ENCODE assay signal across 8 mouse cellular contexts in genomic region chr6:41604401-41605050, GRCm38 (mm10). TPM values are rescaled to one million over a fixed set of nuclear protein-coding genes. Genes with fewer than 3 reads are reported as not detected.
DNase-seq lines count a peak whose midpoint lies in the region; ATAC-seq and TF ChIP-seq lines count a peak whose summit lies in the region.

No protein-coding gene starts in this region.

- peak overlapping the region; percentile 67 for H3K9ac ChIP-seq in ES-E14 (ENCODE audit: insufficient read depth, low read depth, low read length, poor library complexity, severe bottlenecking)
- peak overlapping the region; percentile 88 for H3K9ac ChIP-seq in embryonic facial prominence, embryonic 11.5 days (replicated peaks; ENCODE audit: low read length)
- H3K9ac ChIP-seq in hindbrain, embryonic 12.5 days: peak overlapping the region; percentile 89
- H3K9ac ChIP-seq in limb, embryonic 11.5 days (ENCODE audit: low read length): peak overlapping the region; percentile 78
- H3K9ac ChIP-seq in midbrain, embryonic 11.5 days (ENCODE audit: low read length): peak overlapping the region; percentile 72
- H3K9ac ChIP-seq in stomach, embryonic 16.5 days (ENCODE audit: low read length): peak overlapping the region; percentile 86

- H3K4me1 ChIP-seq in ES-E14 (ENCODE audit: control insufficient read depth in 2 of 2, insufficient read depth in 2 of 2, low read length in 2 of 2, poor library complexity in 1 of 2): peaks cover 0 to 5% of the 10 kb centered on the region in 2 experiments; a peak in 1 of 4 replicates
- no peaks in the 10 kb centered on the region for H3K4me1 ChIP-seq in embryonic facial prominence, embryonic 11.5 days (ENCODE audit: control insufficient read depth, insufficient read depth, low read length)
- peaks cover 14% of the 10 kb centered on the region for H3K4me1 ChIP-seq in hindbrain, embryonic 12.5 days
- peaks cover 6% of the 10 kb centered on the region; the same call in 1 of the 2 replicates for H3K4me1 ChIP-seq in limb, embryonic 11.5 days (ENCODE audit: control insufficient read depth, insufficient read depth, low read length)
- H3K4me1 ChIP-seq in midbrain, embryonic 11.5 days (ENCODE audit: control insufficient read depth, insufficient read depth, low read length): peaks cover 9% of the 10 kb centered on the region; the same call in 1 of the 2 replicates
- H3K4me1 ChIP-seq in stomach, embryonic 16.5 days (ENCODE audit: control insufficient read depth, insufficient read depth, low read length): 0 out of 2 replicates have a peak, but pooled peaks cover 3% of the 10 kb centered on the region

- H3K27me3 ChIP-seq in embryonic facial prominence, embryonic 11.5 days (ENCODE audit: control insufficient read depth, insufficient read depth, low read length): no peaks in the 10 kb centered on the region
- H3K27me3 ChIP-seq in hindbrain, embryonic 12.5 days: no peaks in the 10 kb centered on the region
- no peaks in the 10 kb centered on the region for H3K27me3 ChIP-seq in limb, embryonic 11.5 days (ENCODE audit: control insufficient read depth, insufficient read depth, low read length)
- no peaks in the 10 kb centered on the region for H3K27me3 ChIP-seq in midbrain, embryonic 11.5 days (ENCODE audit: control insufficient read depth, insufficient read depth, low read length)
- no peaks in the 10 kb centered on the region for H3K27me3 ChIP-seq in stomach, embryonic 16.5 days (ENCODE audit: control insufficient read depth, insufficient read depth, low read length)

- H3K9me3 ChIP-seq in ES-E14 (ENCODE audit: control insufficient read depth, insufficient read depth, low read depth, low read length): no peaks in the 10 kb centered on the region
- H3K9me3 ChIP-seq in embryonic facial prominence, embryonic 11.5 days (replicated peaks; ENCODE audit: control insufficient read depth, low read length): no peaks in the 10 kb centered on the region
- H3K9me3 ChIP-seq in hindbrain, embryonic 12.5 days (replicated peaks): no peaks in the 10 kb centered on the region
- no peaks in the 10 kb centered on the region for H3K9me3 ChIP-seq in limb, embryonic 11.5 days (ENCODE audit: control insufficient read depth, low read length)
- no peaks in the 10 kb centered on the region for H3K9me3 ChIP-seq in midbrain, embryonic 11.5 days (ENCODE audit: control insufficient read depth, low read length)
- H3K9me3 ChIP-seq in stomach, embryonic 16.5 days (replicated peaks; ENCODE audit: control insufficient read depth, low read length): no peaks in the 10 kb centered on the region

- peak overlapping the region; percentile 72 to 82 for H3K4me3 ChIP-seq in ES-E14 (ENCODE audit: insufficient read depth in 1 of 2, low read depth in 1 of 2, low read length in 2 of 2, poor library complexity in 1 of 2, severe bottlenecking in 1 of 2)
- H3K4me3 ChIP-seq in embryonic facial prominence, embryonic 11.5 days (ENCODE audit: low read depth, low read length): peak overlapping the region; percentile 61
- peak overlapping the region; percentile 74 for H3K4me3 ChIP-seq in hindbrain, embryonic 12.5 days
- peak overlapping the region; percentile 60 for H3K4me3 ChIP-seq in limb, embryonic 11.5 days (ENCODE audit: low read depth, low read length)
- H3K4me3 ChIP-seq in midbrain, embryonic 11.5 days (ENCODE audit: low read depth, low read length): peak overlapping the region; percentile 65
- peak overlapping the region; percentile 83 for H3K4me3 ChIP-seq in stomach, embryonic 16.5 days (replicated peaks; ENCODE audit: low read length)

- peak; percentile 61 for ATAC-seq in embryonic facial prominence, embryonic 11.5 days (replicated peaks; ENCODE audit: insufficient number of reproducible peaks, low FRiP score, low TSS enrichment, low read depth)
- peak; percentile 74 for ATAC-seq in hindbrain, embryonic 12.5 days (ENCODE audit: low FRiP score)
- ATAC-seq in limb, embryonic 11.5 days (ENCODE audit: insufficient number of reproducible peaks, low FRiP score, low TSS enrichment, low read depth): peak; percentile 63
- peak; percentile 70 for ATAC-seq in midbrain, embryonic 11.5 days (ENCODE audit: low FRiP score)
- ATAC-seq in stomach, embryonic 16.5 days (ENCODE audit: insufficient read depth, low FRiP score): peak; percentile 51

- H3K27ac ChIP-seq in ES-E14 (ENCODE audit: insufficient read depth, low read depth, low read length, poor library complexity, severe bottlenecking): no peak overlapping the region
- H3K27ac ChIP-seq in embryonic facial prominence, embryonic 11.5 days (replicated peaks; ENCODE audit: low read depth, low read length): peak overlapping the region; percentile 81
- peak overlapping the region; percentile 92 for H3K27ac ChIP-seq in hindbrain, embryonic 12.5 days
- peak overlapping the region; percentile 87 for H3K27ac ChIP-seq in limb, embryonic 11.5 days (replicated peaks; ENCODE audit: low read depth, low read length)
- H3K27ac ChIP-seq in midbrain, embryonic 11.5 days (ENCODE audit: low read depth, low read length): peak overlapping the region; percentile 68; the same call in 1 of the 2 replicates
- H3K27ac ChIP-seq in stomach, embryonic 16.5 days (ENCODE audit: low read length): peak overlapping the region; percentile 85

- WGBS in embryonic facial prominence, embryonic 11.5 days: under 1% methylated on average over 23 of the region's 23 CpGs
- under 1% methylated on average over 23 of the region's 23 CpGs for WGBS in hindbrain, embryonic 12.5 days
- WGBS in limb, embryonic 11.5 days: under 1% methylated on average over 23 of the region's 23 CpGs
- WGBS in midbrain, embryonic 11.5 days: under 1% methylated on average over 23 of the region's 23 CpGs
- WGBS in stomach, embryonic 16.5 days: under 1% methylated on average over 23 of the region's 23 CpGs

- peak overlapping the region; percentile 87 for H3K4me2 ChIP-seq in embryonic facial prominence, embryonic 11.5 days (ENCODE audit: low read depth, low read length)
- peak overlapping the region; percentile 88 for H3K4me2 ChIP-seq in hindbrain, embryonic 12.5 days (replicated peaks)
- H3K4me2 ChIP-seq in limb, embryonic 11.5 days (ENCODE audit: low read depth, severe bottlenecking): peak overlapping the region; percentile 80
- peak overlapping the region; percentile 88 for H3K4me2 ChIP-seq in midbrain, embryonic 11.5 days
- peak overlapping the region; percentile 98 for H3K4me2 ChIP-seq in stomach, embryonic 16.5 days (ENCODE audit: low read depth, low read length)

- peak; percentile 58 for DNase-seq in adrenal gland, adult 2 months
- DNase-seq in adrenal gland, postnatal 4 days (ENCODE audit: low spot score in 2 of 2): no peak
- peak; percentile 47 for DNase-seq in ES-E14 (ENCODE audit: low read depth, low spot score)
- peak; percentile 86 for DNase-seq in embryonic facial prominence, embryonic 11.5 days (ENCODE audit: low spot score)
- peak; percentile 81 for DNase-seq in limb, embryonic 11.5 days (ENCODE audit: low spot score)
- DNase-seq in midbrain, embryonic 11.5 days (ENCODE audit: low spot score, missing footprints): peak; percentile 98

- H3K36me3 ChIP-seq in ES-E14 (ENCODE audit: control insufficient read depth, insufficient read depth, low read length, poor library complexity, severe bottlenecking): no peaks in the 10 kb centered on the region
- H3K36me3 ChIP-seq in embryonic facial prominence, embryonic 11.5 days (replicated peaks; ENCODE audit: control insufficient read depth, insufficient read depth, low read depth, low read length): no peaks in the 10 kb centered on the region
- H3K36me3 ChIP-seq in hindbrain, embryonic 12.5 days: no peaks in the 10 kb centered on the region
- no peaks in the 10 kb centered on the region for H3K36me3 ChIP-seq in limb, embryonic 11.5 days (ENCODE audit: control insufficient read depth, insufficient read depth, low read length)
- H3K36me3 ChIP-seq in midbrain, embryonic 11.5 days (ENCODE audit: control insufficient read depth, insufficient read depth, low read length): no peaks in the 10 kb centered on the region
- H3K36me3 ChIP-seq in stomach, embryonic 16.5 days (ENCODE audit: control insufficient read depth, insufficient read depth, low read length): no peaks in the 10 kb centered on the region

- in situ Hi-C loops in ES-E14 (cut with MboI; ENCODE audit: low sequenced_read_pairs in 2 of 2, unreplicated experiment in 2 of 2): no loop called here

TF ChIP-seq in ES-E14, 5 proteins besides CTCF, POLR2A, EP300 and RAD21:
- TF ChIP-seq ZNF384 (IDR thresholded peaks at IDR 0.05; ENCODE audit: low read depth, low read length) (peak; percentile 70), ZC3H11A (IDR thresholded peaks at IDR 0.05; ENCODE audit: borderline replicate concordance, low read depth, low read length) (peak; percentile 50; the same call in 1 of the 2 replicates), MAFK (IDR thresholded peaks at IDR 0.05; ENCODE audit: insufficient read depth, low read depth, low read length) (no peak)

RNA-seq across cellular contexts. Expression of gene Ephb6, which starts 0.8 kb away (rescaled TPM):
- 10 to 100 TPM in 1 of 2 experiments, 1 to 10 TPM in 1; 7.6 to 12.1 TPM for total RNA-seq in adrenal gland, adult 2 months (2021)
- 21.1 and 26.7 TPM in 2 replicates for polyA plus RNA-seq in adrenal gland, adult 2 months (2012; rRNA removed)
- total RNA-seq in adrenal gland, postnatal 4 days (2021): 10 to 100 TPM; 27.5 to 28.7 TPM
- 5.4 and 5.8 TPM in 2 replicates for total RNA-seq in ES-E14 (2012; rRNA removed)
- polyA plus RNA-seq in embryonic facial prominence, embryonic 11.5 days (2014; fragmentation: Nextera tagmentation; extraction: Ambion mirVana): 10.0 and 11.7 TPM in 2 replicates
- 25.8 and 28.1 TPM in 2 replicates for polyA plus RNA-seq in hindbrain, embryonic 12.5 days (2016; fragmentation: Nextera tagmentation; extraction: Ambion mirVana)
- polyA plus RNA-seq in limb, embryonic 11.5 days (2014; fragmentation: Nextera tagmentation; extraction: Ambion mirVana): 14.8 and 14.9 TPM in 2 replicates
- 9.9 and 10.7 TPM in 2 replicates for polyA plus RNA-seq in midbrain, embryonic 11.5 days (2014; fragmentation: Nextera tagmentation; extraction: Ambion mirVana)
- polyA plus RNA-seq in stomach, embryonic 16.5 days (2015; fragmentation: Nextera tagmentation; extraction: Ambion mirVana): 11.0 and 11.7 TPM in 2 replicates

RNA-seq across cellular contexts. Expression of gene Trpv6, which starts 31.7 kb away (rescaled TPM):
- total RNA-seq in adrenal gland, adult 2 months (2021): not detected
- polyA plus RNA-seq in adrenal gland, adult 2 months (2012; rRNA removed): not detected in 2 replicates
- total RNA-seq in adrenal gland, postnatal 4 days (2021): 1 to 10 TPM in 1 of 2 experiments, not detected in 1; 1.4 TPM
- 0.18 TPM in 1 of 2 replicates, not detected in the other for total RNA-seq in ES-E14 (2012; rRNA removed)
- 0.26 and 0.56 TPM in 2 replicates for polyA plus RNA-seq in embryonic facial prominence, embryonic 11.5 days (2014; fragmentation: Nextera tagmentation; extraction: Ambion mirVana)
- 0.62 and 1.1 TPM in 2 replicates for polyA plus RNA-seq in hindbrain, embryonic 12.5 days (2016; fragmentation: Nextera tagmentation; extraction: Ambion mirVana)
- polyA plus RNA-seq in limb, embryonic 11.5 days (2014; fragmentation: Nextera tagmentation; extraction: Ambion mirVana): 0.27 and 0.40 TPM in 2 replicates
- polyA plus RNA-seq in midbrain, embryonic 11.5 days (2014; fragmentation: Nextera tagmentation; extraction: Ambion mirVana): 0.26 and 0.27 TPM in 2 replicates
- polyA plus RNA-seq in stomach, embryonic 16.5 days (2015; fragmentation: Nextera tagmentation; extraction: Ambion mirVana): 10.0 and 10.9 TPM in 2 replicates

Comparison
In these comparisons a context has a peak if more than half of its experiments do, and no peak if none do; other contexts are left out.
1. DNase-seq: peak in adrenal gland, adult 2 months (single experiment), ES-E14 (single experiment), embryonic facial prominence, embryonic 11.5 days (single experiment), limb, embryonic 11.5 days (single experiment) and midbrain, embryonic 11.5 days (single experiment); none in adrenal gland, postnatal 4 days (0 of 2).
2. Peak in every context shown above with its lines, with median percentiles within 50 percentile points of each other: H3K4me3 ChIP-seq, H3K9ac ChIP-seq, ATAC-seq and H3K4me2 ChIP-seq.